Mouse (Mus musculus): ENCODE results near the gene Sox14.

Sox14 gene

DNA sequence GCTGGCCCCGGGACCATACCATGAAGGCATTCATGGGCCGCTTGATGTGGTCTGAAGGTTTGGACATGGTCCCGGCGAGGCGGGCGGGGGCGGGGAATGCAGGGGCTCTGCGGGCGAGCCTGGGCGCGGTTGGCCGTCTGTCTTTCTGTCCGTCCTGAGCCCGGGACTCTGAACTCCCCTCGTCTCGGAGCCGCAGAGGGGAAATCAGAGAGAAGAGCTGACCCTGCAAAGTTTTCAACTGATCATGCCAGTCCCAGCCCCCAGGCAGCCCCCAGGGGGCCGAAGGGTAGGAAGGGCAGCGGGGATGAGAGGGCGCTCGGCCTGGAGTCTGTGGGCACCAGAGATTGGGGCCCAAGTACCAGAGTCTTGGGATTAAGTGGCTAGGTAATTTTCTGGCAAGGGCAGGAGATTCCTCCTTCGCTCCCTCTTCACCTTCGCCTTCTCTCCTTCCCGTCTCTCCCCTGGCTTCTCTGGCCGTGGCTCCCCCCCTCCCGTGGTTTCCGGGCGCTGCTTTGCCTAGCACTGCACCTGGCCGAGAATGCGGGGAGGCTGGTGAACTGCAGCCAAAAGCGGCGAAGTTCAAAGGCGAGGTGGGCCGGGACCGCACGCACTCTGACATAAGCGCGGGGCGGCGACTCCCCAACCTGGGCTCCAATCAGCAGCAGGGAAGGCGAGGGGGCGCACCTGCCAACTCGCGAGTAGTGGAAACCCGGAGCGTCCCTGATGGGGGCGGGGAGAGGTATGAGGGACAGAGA is at the start of gene Sox14:
Sox14 (minus strand) TSS at position 553 of the 755 bp plus-strand sequence.
- no peak for DNase-seq (ENCODE audit: low spot score)

DNA sequence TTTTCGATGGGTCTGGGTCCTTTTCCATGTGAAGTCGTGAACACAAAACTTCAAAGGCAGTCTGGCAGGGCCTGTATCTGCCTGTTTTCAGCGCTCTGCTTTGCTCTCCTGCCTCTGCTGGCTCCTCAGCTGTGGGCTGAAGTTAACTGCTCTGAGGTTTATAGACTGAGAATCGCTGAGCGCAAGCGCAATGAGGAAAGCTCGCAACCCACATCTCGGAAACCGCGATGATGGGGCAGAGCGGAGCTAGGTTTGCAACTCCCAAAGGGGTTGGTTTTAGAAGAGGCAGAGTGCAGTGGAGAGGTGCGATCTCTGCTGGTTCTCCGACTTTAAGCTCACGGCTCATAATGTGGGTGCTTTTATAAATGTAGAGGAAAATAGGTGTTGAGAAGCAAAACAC is 3.3 kb upstream of the Sox14 start:
- DNase-seq (ENCODE audit: low spot score): no peak

DNA sequence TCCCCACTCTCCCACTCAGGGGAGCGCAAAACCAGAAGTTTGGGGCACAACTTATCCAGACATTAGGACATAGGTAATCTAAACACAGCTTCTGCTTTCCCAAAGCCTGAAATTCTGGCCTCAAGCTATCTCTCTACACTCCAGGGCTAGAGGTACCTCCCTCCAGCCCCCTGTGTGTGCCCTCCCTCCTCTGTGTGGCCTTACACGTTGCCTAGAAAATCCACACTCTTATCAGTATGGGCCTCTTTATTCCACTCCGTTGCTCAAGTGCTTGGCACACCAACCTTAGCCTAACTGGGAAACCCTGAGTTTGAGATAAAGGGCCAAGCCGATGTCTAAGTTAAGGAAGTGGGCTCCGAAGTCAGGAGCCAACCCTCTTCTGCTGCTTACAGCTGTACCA is 2.6 kb upstream of the Sox14 start:
- DNase-seq (ENCODE audit: low spot score): no peak

- no peak for DNase-seq (ENCODE audit: low spot score)
Observed at GRCm38 (mm10) chr9:99877056-99877546, 1.1 kb upstream of the Sox14 start.

- DNase-seq (ENCODE audit: low spot score): no peak
Observed at GRCm38 (mm10) chr9:99876373-99877055, 544 bp upstream of the Sox14 start.

- DNase-seq (ENCODE audit: low spot score): no peak
Observed at GRCm38 (mm10) chr9:99874735-99875617, 994 bp downstream of the Sox14 start.

GRCm38 (mm10) chr9:99873721-99874120 is 2.2 kb downstream of the Sox14 start:
- DNase-seq (ENCODE audit: low spot score): no peak

- DNase-seq (ENCODE audit: low spot score): no peak
Observed at GRCm38 (mm10) chr9:99873116-99873620, 2.8 kb downstream of the Sox14 start.

DNA sequence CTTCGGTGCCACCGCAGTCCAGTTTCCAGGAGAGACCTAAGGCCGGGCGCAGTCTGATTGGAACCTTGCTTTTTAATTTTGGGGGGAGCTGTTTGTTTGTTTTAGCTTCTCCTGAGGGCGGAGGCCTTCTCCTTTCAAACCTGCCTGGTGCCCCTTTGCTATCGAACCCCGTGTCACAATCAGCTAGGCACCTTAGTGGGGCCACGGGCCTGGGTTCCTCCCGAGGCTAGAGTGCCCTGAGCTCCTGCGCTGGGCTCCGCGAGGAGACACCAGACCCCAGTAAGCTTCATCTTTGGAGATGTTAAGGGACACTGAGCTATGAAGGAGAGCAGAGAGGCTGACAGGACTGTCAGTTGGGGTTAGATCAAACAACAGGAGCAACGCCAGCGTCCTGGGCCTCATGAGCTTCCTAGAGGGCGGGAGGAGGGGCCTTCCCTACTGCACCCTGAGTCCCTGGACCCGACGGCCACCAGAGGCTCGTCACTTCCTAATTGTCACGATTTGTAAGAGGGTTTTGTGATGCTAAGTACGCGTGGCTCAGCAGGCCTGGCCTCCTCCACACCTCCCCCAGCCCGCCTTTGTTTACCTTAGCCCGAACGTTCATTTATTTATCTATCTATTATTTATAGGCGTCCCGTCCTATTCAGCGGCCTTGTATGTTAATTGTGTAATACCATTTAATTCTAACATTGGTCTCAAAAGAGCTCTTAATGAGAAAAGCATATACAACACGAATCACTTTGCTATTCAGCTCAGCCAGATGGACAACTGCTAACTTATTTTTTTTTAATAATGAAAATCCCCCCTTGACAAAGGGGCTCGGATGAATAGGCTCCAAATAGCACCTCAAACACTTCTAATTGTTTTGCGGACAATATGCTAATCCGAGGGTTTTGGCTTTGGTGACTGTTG is 3.5 kb downstream of the Sox14 start:
- no peak for DNase-seq (ENCODE audit: low spot score)

DNA sequence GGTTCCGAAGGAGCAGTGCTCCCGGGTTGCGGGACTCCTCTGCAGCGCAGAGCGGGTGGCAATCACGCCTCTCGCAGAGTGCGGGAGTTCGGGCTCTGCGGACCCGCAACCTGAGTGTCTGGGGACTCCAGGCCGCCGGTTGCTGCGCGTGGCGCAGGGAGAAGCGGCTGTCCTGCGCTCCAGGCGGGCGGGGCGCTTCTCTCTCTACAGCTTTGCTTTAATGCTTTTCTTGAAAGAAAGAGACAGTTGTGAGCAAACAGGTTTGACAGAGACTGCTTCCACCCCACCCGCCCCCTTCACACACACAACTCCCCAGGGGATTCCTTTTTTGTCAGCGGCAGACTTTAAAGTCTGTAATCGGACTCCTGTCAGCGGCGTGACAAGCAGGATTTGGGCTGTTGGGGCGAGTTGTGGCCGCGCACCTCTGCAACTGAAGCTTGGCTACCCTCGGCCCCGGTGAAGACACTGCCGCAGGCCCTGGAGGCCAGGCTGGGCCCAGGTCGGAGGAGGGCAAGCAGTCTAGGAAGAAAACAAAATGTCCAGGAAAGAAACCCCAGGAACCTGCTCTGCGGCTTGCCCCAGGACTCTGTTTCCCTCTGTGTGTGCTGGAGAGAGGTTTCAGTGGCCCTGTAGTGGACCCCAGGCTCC is 4.3 kb downstream of the Sox14 start:
- no peak for DNase-seq (ENCODE audit: low spot score)

GRCm38 (mm10) chr9:99870780-99871555 is 5.0 kb downstream of the Sox14 start:
- no peak for DNase-seq (ENCODE audit: low spot score)

DNA sequence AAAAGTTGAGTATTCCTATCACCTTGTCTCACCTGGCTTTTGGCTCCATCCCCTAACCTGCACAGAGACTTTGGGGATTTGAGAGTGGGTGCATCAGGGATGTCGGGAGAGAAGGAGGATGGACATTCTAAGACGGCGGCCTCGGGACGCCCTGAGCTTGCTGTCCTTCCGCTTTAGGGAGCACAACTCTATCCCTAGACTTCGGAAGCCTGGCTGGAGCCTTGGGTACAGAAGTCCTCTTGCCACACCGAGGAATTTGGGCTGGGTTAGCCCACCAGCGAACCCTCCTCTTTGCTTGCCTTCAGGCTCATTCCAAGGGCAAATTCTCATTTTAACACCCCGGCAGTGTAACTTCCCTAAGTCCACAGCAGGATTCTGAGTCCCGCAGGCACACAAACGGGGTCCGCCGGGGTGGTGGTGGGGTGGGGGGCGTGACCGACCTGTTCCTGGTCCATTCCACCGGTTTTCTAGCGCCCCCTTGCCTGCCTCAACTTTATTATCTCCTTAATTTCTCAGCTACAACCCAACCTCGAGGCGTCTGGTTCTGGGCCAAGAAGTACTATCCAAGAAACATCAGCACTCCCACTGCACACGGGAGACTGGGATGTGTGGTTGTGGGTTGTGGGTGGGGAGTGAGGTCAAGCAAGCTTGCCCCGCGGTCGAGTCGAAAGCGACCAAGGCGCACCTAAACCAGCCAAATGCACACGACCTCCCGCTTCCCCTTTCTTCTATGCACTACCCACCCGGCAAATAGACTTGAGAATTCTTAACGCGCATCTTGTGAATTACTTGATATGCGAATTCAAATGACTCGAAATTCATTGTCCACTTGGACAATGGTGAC is 5.8 kb downstream of the Sox14 start:
- no peak for DNase-seq (ENCODE audit: low spot score)

GRCm38 (mm10) chr9:99869275-99869674 is 6.7 kb downstream of the Sox14 start:
- DNase-seq (ENCODE audit: low spot score): no peak

GRCm38 (mm10) chr9:99868606-99869005 is 7.4 kb downstream of the Sox14 start:
- DNase-seq (ENCODE audit: low spot score): no peak

DNA sequence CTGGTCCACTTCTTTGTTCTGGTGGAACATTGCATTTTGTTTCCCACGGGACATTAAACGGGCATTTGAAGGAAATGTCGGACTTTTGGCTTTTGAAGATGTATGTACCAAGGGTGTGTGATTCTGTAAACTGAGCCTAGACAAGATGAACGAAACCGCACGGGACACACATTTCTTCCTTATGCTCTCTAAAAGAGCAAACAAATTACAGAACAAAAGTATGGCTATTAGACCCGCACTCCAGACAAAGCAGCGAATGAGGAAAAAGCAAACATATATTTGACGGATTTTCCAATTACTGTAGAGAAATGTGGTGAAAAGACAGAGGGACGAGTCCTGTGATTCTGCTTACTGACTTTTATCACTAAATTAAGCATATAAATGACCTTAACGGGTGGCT is 7.9 kb downstream of the Sox14 start:
- DNase-seq (ENCODE audit: low spot score): no peak

DNA sequence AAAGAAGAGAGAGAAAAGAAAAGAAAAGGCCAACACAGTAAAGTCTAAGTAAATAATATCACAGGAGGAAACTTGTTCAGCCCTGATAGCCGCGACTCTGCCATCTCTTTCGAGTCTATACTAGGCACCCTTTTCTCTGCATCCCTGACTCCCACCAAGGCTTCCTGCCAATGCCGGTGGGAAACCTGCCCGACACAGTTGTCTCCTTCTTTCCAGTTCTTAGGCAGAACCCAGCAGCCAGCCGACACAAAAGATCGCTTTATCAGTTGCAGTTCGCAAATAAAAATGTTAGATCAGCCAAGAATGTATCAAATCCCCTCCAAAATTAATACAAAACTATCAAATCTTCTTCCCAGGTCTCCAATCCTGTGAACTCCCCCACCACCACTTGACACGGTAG is 13.0 kb downstream of the Sox14 start:
- no peak for DNase-seq (ENCODE audit: low spot score)

DNA sequence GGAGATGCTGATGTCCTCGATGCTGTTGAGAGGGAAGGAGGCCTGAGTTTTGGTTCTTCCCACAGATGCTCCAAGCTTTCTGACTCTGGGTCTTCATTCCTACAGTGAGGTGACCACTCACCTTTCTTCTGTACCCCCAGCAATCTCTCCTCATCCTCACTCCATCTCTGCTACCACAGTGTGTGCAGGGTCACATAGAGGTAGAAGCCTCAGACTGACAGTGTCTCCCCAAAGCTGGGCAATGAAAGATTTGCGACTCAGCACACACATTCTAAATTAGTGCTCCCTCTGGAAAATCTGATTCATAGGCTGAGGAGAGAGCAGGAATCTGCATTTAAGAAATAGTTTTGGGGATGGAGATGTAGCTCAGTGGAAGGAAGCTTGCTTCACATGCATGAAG is 21.5 kb downstream of the Sox14 start:
- no peak for DNase-seq (ENCODE audit: low spot score)

DNA sequence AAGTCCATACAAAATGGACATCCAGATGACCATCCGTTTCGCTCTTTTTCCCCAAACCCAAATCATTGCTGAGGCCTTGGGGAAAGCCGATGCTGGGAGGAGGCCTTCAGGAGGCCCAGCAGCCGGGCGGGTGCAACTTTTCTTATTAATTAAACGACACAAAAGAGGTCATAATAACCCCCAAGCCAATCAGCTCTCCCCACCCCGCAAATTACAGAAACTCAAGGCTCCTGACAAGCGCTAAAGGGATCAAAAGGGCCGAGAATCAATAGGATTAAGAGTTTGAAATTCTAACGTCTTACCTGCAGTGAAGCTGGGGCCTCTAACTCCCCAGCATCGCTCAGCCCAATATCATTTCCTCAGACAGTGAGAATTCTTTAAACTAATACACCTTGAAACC is 22.6 kb downstream of the Sox14 start:
- no peak for DNase-seq (ENCODE audit: low spot score)

DNA sequence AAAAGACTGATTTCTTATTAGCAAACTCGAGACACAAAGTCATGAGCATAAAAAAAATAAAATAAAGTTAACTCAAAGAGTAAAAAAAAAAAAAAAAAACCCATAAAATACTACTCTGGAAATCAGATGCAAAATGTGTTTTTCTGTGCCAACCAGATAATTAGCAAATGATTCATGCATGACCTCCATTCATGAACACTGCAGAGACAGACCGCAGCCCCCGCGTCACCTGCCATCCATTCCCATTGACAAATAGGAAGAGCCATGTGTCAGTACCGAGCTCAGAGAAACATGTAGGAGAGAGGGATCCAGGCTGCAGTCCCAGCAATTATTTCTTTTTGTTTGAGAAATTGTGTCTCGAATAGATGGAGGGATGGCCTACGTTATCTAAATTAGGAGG is 25.6 kb downstream of the Sox14 start:
- no peak for DNase-seq (ENCODE audit: low spot score)
